Mouse (Mus musculus) urinary bladder, postnatal 10 days (tissue): ENCODE data around the gene Hist1h2bg.
"Not testable (repeated sequence)": the region's sequence is repeated elsewhere in the genome, so short reads cannot be mapped to it uniquely, and the experiment has no call there.

Source experiments
- DNase-seq: peaks from one replicate; pipeline ENCODE4 v3.0.0; 2022; ENCODE audit warnings: low spot score

The Hist1h2bg gene

DNA sequence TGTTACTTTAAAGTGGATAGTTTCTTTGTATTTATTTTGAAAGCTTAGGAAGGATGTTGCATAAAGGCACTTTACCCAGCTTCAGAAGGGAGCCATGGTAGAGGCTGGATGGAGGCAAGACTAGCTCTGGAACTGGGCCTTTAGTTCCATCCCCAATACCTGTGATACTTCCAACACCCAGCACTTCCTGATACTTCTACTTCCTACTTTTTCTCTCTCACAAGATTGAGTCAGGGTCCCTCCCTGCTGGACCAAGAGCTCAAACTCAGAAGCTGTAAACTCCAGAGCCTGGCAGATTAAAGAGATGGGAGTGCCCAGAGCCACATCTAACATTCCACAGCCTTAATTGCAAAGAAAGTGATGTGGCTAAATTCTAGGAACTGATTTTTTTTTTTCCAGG, 13.1 kb downstream of the Hist1h2bg start:
- DNase-seq = no peak

DNA sequence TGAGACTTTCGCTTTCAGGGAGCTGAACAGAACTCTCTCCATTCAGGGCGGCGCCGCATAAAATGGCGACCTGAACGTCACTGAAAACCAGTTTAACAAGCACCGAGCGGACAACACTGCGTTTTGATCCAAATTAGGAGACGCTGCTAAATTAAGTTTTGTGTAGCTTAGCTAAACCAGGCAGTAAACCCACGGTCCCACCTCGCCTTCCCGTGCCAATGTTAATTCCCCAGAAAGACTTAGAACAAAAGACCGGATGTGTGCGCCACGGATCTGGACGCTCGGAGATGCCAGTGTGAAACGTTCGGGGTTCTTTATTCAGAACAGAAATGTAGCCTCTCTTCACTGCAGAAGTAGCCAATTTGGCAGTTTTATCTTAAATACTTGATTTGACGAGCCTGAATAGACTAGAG, 13.8 kb downstream of the Hist1h2bg start:
- DNase-seq = peak; percentile 20

DNA sequence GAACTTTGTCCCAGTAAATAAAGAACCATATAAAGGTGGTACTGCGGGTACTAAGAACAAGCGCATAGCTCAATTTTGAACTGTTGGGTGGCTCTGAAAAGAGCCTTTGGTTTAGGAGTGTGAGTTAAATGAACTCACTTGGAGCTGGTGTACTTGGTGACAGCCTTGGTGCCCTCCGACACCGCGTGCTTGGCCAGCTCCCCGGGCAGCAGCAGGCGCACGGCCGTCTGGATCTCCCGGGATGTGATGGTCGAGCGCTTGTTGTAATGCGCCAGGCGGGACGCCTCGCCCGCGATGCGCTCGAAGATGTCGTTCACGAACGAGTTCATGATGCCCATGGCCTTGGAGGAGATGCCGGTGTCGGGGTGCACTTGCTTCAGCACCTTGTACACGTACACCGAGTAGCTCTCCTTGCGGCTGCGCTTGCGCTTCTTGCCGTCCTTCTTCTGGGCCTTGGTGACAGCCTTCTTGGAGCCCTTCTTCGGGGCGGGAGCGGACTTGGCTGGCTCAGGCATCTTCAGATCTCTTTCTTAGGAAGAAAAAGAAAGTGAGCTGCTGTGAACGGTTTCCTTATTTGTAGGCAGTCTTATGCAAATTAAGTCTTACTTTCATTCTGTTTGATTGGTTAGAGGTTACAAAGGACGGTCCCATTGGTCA, 14.4 kb downstream of the Hist1h2bg start:
- not testable (repeated sequence) for DNase-seq

DNA sequence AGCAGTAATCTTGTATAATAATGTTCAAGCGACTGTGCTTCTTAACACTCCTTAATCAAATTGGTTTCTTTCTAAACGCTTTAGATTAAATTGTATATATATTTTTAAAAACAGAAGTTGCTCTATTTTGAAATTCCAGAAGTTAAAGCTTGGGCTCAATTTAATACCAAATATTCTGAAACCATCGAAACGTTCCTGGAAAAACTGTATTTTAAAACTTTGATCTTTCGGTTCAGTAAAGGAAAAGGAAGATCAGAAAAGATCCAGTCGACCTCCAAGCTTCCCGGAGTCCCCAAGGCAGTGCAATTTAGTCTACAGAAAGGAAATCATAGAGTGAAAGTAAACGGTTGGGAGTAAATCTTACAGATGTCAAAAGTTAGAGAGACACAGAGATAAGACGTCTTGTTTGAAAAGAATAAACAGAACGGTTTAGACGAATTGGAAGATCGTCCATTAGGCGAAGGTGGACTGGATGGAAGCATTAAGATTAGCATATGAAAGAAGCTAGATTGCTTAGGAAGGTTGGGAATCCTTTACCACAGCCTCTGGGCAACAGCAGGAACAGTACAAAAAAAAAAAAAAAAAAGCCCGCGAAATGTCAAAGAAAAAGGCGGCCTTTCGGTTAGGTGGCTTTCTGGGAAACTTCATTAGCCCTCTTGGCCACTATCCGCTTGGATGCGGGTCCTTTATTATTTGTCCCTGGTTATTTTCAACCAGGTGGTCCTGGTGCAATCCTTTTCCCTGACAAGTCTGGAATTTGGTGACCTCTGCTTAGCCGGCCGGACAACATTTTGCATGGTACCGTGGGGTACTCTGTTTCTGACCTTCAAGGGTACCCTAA, 15.1 kb downstream of the Hist1h2bg start:
- DNase-seq = no peak

DNA sequence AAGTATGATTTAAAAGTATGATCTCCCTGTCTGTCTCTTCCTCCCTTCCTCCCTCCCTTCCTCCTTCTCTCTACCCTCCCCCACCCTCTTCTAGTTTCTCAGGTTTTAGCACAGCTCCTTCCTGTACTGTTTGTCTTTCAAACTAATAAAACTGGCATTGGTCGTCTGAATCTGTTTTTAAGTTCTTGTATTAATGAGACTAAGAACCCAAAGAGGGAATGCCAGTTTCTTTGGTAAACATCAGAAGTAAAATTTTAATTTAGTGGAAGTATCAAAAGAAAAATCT, 15.7 kb downstream of the Hist1h2bg start:
- DNase-seq = no peak

DNA sequence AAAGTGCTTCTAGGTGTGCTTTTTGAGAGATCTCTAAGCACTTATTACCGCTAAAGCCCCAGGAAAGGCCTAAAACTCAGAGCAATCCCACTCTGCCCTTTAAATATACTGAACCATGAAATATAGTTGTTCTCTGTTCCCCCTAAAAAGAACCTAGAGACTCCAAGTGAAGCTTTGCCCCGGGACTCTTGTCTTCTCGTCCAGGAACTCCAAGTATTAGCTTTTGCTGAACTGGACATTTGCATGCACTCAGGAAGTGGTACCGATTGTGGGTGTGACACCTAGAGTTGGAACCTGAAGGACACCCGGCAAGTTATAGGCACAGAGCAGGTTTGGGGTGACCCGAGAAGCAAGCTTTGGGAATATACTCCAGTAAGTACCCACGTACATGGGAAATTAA, 20.0 kb downstream of the Hist1h2bg start:
- DNase-seq = no peak

DNA sequence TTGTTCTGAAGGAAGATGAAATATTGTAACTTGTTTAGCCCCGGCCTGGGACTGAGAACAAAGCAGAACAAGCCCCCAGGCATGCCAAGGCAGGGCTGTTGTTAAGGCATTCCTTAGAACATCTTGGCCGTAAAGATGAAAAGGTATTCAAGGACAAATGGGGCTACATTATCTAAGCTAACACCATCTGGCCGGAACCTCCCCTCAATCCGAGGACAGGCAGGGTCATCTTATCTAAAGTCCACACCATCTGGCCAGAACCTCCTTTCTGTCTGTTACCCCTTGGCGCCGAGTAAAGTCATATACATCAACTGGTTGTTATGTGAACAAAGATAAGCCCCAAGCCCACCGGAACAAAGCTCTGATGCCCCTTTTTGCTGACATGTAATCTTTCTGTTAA, 20.7 kb downstream of the Hist1h2bg start:
- DNase-seq = not testable (repeated sequence)

DNA sequence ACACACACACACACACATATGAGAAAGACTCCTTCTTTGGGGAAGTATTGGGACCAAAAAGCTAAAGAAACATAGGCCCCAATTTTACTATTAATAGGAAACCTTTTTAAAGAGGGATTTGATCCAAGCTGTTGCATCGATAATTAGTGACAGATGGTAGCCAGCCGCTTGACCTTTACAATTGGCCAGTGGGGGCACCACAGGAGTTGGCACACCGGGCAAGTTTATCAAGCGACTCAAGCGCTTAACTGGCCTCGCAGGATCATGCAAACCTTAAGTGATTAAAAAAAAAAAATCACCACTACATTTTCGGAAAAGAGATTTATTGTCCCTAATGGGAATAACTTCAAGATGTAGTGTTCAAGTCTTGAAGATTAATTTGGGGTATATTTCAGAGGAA, 21.4 kb downstream of the Hist1h2bg start:
- no peak for DNase-seq

DNA sequence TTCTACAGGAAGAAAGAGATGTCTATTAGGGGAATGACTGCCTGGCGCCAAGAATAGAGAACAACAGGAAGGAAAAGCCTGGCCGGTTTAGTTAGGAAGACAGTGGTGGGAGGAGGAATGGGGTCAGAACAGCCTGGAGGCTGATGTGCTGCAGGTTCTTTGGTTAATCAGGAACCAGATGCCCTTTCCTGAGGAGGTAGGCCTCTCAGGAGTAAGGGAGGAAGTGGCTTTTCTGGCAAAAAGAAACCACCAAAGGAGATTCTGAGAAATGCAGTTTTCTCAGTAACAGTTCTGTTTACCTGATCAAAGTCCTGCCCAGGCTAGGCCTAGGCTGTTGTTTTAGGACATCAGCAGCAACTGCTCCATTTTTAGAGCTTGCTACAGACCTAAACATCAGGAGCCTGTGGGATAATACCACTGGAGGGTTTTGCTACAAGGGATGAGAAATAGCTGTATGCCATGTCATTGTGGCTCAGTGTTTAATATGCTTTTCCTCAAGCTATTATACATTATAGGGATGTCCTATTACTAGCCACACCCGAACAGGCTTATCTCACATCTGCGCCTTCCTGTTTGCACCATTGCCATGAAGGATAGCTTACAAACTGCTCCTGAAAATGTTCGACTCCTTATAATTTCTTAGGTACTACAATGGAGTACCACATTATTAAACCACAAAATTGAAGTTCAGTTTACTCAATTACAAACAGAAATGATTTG, 22.0 kb downstream of the Hist1h2bg start:
- no peak for DNase-seq

DNA sequence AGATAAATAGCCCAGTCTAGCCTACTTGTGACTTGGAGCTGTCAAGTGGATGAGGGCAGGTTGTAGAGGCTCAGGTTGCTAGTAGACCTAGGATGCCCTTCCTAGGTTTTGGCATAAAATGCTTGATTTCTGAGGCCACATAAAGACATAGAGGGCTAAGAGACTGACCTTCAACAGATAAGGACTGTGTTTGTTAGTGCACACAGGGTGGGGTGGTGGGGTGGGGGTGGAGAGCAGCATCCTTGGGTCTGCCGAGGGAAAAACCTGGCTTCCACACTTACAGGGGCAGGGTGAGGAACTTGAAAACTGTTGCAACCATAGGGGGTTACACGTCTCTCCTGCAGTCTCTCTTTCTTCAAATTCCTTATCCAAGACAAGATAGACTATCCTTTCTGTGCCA, 24.0 kb downstream of the Hist1h2bg start:
- DNase-seq = no peak

DNA sequence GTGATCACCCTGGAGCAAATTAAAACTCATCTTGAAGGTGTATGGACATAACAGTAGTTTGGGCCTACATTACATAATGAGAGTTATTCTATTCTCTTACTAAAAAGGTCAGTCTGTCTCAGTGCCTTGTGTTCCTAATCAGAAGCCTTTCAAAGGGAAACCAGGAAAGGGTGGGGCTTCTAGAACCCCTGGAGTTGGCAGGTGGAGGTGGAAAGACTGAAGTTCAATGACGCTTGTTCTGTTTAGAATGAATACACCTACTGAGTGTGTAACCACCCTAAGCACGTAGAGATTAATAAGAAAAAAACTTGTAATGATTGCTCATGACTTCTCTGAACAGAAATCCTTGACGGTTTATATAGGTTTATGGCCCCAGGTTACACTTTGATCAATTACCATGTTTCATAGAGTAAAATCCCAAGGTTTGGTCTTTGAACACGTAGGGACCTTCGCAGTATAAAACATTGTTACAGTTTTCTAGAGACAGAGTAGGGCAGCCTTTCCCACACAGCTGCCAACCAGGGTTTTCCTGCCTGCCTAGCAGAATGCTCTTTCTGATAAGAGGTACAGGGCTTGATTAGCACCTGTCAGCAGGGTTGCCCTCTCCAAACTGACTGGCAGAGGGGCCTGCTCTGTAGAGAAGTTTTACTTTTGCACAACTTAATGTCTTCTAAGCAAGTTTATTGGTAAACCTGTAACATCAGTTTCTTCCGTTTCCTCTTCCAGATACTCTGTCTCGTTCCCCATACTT, 24.6 kb downstream of the Hist1h2bg start:
- no peak for DNase-seq

DNA sequence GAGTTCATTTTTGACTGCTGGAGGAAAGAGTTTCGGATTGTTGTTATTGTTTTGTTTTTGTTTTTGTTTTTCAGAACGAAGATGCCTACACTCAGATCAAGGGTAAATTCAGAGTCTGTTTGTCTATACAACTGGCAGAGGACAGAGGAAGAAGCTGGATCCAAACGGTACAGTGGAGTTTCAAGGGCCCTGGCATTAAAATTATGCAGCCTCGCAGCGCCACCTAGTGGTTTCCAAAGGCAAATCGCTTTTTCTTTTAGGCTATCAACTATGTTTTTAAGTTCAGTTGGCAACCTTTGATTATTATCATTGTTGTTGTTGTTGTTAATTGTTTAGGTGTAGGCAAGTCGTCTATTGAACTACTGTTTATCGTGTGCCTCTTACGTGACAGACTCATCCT, 26.8 kb downstream of the Hist1h2bg start:
- DNase-seq = peak; percentile 40

DNA sequence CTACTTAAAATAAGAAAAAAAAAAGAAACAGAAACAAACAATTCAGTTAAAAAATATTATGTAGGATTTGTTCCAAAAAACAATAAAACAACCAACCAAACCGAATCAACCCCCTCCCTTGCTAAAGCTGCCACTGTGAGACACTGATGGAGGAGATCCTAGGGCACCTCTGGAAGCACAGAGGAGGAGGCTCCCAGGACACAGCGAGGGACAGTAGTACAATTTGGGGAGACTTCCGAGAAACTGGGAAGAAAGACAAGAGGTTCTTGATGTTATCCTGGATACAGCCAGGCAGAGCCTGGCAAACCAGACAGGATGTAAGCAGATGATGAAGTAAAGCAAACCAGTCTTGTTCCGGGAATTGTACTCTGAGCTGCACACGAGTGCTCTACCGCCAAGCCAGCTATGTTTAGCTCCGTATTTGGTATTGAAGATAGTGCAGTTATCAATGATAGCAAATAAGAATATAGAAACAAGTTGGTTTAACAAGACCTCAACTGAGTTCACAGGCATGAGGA, 32.0 kb downstream of the Hist1h2bg start:
- DNase-seq = no peak

DNA sequence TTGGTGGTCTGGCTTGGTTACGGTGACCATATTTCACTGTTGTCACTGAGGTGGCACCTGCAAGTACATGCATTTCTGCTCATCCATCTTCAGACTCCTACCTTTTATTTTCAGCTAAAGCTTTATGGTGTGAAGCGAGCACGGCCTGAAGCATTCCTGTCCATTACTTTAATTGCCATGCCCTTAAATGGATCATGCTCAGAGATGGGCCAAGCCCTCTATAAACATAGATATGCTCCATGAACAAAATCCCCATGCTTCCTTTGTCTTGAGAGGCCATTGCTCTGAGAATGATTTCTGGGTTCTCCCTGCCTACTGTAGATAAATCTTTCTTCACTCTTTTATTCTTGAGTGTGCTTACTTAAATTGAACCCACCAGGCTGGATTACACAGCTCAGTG, 33.3 kb downstream of the Hist1h2bg start:
- no peak for DNase-seq

DNA sequence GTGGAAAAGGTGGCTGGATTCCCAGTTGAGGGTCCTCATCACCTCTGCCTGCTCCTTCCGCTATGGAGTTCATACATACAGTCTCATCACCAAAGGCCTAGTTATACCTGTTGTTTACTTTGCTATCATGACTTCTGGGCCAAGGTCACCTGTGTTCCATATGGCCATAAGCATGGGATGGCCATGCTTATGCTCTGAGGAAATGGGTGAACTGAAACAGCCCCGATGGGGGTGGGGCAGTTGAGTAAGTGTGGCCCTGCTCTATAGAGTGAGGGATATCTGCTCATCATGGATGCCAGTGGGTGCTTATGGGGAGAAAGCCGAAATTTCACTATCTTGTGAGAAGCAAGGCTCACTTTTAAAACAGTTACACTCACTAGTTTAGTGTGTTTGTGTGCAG, 33.9 kb downstream of the Hist1h2bg start:
- DNase-seq = no peak

DNA sequence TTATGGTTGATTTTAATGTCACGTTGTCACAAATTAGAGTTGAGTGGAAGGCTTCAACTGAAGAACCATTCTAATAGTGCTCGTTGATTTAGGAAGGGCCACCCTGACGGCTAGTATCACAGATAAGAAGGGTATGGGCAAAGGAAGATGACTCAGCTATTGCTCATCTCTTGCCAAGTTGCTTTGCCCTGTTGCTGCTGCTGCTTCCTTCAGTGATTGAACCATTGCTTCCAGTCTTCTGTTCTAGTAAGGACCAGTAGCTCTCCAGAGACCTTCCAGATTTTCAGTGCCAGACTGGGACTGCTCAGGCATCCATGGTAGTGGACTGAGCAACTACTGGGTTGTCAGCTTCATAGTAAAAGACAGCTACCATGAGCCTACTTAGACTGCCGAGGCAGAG, 38.0 kb downstream of the Hist1h2bg start:
- DNase-seq = no peak

DNA sequence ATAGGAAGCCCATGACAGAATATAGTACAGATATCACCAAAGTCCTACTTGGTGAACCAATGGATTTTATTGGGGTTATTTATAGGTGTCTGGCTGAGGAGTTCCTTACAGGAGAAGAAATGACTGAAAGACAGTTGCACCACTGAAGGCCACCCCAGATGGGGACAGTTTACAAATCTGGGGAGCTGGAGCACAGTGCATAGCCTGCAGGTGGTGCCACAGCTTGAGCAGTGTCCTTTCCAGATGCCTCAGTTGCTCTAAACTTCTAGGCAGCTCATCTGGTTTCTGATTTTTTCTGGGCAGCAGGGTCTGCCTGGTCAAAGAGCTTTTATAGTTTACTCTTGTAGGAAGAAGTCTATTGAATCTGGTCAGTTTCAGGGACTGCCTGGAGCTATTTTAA, 38.6 kb downstream of the Hist1h2bg start:
- DNase-seq = no peak

DNA sequence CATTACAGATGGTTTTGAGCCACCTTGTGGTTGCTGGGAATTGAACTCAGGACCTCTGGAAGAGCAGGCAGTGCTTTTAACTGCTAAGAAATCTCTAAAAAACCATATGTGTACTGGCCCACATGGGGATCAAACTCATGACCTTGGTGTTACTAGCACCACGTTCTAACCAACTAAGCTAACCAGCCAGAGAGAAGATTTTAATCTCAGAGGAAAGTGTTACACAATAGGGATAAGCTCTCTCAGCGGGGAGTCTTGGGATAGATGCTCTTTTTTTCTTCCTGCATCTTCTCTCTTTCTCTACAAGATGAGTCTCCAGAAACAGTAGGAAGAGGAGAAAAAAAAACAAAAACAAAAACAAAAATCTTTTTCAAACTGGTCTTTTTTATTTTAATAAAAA, 39.2 kb downstream of the Hist1h2bg start:
- DNase-seq = no peak

DNA sequence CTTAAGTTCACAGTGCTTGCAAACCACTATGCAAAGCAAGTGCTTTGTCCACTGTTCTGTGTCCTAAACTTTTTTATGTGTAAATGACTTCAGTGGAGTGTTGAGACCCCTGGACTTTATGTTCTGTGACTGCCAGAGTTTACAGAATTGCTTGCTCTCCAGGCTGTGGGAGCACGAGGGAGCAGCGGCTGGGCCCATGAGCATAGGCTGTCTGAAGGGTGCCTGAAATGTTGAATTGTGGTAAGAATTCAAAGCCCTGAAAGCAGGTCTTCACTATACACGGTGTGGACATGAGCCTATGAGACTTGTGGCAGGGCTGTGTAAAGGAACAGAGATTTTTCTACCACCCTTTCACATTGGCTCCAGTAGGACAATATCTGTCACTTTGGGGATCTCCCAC, 40.4 kb downstream of the Hist1h2bg start:
- DNase-seq = no peak

DNA sequence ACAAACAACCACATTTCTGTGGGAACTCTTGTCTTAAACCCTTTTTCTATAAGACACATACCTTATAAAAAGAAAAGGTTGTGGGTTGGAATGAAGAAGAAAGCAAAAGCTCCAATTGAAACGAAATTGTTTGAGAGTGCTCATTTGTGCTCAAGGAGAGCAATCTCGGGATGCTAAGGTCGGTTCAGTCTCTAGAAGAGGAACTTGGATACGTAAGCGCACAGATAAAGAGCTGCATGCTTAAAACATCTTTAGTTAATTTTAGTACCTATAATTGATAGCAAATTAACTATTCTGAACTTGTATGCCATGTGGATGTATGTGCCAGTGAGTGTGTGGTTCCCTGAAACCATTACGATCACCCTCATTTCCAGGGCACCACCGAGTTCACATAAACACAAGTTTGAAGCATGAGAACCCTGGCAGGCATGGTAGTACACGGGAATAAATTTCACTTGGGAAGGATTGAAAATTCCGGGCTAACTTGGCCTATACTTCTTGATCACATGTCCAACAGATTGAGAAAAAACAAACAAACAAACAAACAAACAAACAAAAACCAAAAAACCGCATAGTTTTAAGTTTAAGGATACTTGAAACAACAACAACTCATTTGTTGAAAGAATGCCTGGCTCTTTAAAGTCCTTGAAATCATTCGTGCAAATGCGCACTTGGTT, 49.0 kb downstream of the Hist1h2bg start:
- DNase-seq = no peak

DNA sequence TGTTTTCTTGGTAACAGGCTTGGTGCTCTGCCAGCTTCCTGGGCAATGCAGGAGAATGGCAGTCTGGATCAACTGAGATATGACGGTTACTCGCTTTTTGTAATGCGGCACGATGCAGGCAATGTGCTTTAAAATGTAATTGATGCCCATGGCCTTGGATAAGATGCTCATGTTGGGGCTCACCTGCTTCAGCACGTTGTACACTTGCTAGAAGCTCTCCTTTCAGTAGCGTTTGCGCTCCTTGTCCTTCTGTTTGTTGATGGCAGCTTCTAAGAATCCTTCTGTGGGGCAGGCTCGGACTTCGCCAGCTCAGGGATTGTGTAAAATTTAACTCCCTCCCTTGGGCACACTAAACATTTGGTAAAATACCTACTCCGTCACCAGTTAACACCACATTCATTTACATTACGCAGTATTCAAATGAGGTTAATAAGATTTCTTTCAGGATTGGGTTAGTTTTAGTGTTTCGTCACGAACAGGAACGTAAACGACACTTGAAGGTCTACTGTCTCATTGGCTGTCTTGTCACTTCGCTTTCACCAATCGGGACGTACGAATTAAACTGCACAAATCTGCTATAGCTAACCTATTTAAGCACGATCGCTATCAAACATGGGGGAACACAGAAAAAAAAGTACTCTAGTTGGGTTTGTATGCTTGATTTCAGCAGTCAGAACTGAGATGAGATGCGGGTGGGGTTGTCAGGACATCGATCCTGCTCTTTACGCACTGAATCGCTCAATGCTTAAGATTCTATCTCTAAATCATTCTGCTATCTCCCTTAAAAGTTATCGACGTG, 49.7 kb downstream of the Hist1h2bg start, which contains the start of gene Hist1h2be:
TSS of gene Hist1h2be (minus strand) at position 392 of the 799 bp plus-strand sequence.
- no peak for DNase-seq
